Mouse (Mus musculus): ENCODE results near the gene Olig2. TPM values are rescaled to one million over a fixed set of nuclear protein-coding genes. Genes with fewer than 3 reads are reported as not detected.

The Olig2 gene
- not detected for polyA plus RNA-seq (2017; shearing (Covaris generic))

DNA sequence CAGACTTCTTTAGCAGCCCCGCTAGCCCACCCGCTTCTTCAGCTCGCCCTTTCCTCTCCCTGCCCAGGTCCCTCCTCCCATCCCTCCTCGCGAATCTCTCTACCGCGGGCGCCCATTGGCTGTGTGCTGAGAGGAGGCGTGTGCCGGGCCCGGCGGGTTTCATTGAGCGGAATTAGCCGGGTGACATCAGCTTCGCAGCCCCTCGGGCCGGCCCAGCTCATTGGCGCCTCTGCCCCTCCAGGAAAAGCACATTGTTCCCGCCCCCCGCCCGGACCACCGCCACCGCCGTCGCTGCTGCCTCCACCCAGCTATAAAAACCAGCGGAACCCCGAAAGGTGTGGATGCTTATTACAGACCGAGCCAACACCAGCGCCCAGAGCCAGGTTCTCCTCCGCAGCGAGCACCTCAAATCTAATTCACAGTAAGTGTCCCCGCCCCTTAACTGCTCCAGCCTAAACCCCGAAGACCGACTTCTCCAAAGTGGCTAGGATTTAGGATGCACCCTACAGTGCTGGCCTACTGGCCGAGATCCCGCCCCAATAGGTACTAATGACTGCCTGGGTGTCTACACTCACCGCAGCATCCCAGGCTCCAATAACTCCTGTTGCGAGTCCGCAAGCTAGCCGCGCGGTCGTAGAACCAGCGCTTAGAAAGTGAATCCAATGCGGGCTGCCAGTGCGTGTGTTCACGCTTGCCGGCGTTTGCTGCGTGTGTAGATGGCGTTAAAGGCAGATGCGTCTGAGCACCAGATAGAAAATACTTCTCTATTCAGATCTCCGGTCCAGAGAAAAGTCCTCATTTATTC lies at the start of gene Olig2:
Olig2 (plus strand) TSS at position 225 of the 805 bp plus-strand sequence.
- no peak for ATAC-seq

DNA sequence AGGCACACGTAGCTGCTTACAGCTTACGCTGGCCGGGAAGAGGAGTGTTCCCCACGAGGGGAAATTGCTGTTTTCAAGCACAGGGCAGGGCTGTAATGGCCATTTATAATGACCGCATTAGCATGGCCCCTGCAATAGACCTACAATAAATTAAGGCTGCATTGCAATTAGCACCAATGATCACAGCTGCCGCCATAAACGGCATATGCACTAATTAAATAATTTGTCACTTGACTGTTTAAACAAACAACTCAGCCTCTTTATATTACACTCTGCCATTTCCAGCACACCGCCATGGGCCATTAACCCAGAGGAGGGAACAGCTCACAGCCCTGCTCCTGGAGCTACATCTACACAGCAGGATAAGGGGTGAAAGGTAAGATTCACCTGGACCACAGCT lies 49.4 kb upstream of the Olig2 start:
- ATAC-seq = no peak

DNA sequence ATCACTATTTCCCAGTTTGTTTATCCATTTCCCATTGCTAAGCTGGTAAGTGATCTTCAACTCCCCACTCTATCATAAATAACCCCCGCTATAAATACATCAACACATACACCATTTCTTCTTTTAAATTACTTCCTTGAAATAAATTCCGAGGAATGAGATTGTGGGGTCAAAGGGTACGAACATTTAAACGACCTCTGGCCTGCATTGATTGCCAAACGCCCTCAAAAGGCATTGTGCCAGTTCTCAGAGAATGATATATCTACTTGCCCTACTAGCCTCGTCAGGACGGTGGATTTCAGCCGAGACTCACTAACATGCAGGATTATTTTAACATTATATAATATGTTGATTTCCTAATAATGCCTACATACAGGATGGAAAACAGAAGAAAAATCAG lies 38.2 kb upstream of the Olig2 start:
- ATAC-seq = no peak

DNA sequence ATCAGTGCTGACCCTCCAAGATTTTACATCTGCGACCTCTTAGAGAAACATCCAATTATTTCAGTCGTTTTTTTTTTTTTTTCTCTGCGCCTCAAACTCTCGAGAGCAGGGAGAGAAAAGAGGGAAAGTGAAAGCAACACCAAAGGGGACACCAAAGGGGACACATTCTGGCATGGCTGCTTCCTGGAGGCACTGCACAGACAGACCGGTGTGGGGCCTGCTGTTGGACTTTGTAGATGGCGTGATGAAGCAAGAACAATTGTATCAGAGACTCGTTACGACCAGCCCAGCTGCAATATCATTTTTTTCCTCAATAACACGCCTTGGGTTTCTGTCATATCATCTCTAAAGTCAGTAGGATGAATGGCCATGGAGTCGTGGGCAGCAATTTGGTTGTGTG lies 37.6 kb upstream of the Olig2 start:
- no peak for ATAC-seq

DNA sequence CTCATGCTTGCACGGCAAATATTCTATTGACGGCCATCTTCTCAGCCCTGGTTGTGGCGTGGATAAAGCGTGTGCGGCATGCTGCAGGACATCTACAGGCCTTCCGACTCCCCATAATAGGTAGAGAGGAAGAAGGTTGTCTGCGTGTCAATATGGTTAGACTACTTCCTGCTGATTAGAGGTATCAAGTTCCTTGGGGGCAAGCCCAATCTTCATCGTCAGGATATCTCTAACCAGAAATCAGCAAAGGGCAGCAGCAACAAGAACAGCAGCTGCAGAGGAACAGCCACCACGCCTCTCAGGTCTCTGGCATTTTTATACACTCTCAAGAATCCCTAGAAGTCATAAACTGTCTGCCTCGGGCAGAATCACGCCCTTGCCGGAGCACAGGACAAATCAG lies 37.0 kb upstream of the Olig2 start:
- ATAC-seq = no peak

DNA sequence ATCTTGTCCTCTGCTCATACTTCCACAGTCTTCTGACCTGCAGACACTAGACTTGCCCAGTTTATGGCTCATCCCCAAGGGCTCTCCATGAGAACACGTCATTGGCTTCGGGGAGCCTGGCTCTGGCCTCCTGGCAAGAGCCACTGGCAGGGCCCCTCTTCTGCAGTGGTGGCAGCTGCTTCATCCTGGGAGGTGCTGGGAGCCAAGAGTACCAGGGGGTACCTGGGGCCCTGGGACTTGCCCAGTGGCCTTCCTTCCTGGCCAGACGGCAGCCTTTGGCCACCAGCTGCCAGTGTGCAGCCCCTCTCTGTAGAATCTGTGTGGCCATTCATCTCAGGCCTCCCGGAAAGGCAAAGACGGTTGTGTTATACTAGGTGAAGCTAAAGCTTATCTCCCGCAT lies 34.0 kb upstream of the Olig2 start:
- no peak for ATAC-seq

DNA sequence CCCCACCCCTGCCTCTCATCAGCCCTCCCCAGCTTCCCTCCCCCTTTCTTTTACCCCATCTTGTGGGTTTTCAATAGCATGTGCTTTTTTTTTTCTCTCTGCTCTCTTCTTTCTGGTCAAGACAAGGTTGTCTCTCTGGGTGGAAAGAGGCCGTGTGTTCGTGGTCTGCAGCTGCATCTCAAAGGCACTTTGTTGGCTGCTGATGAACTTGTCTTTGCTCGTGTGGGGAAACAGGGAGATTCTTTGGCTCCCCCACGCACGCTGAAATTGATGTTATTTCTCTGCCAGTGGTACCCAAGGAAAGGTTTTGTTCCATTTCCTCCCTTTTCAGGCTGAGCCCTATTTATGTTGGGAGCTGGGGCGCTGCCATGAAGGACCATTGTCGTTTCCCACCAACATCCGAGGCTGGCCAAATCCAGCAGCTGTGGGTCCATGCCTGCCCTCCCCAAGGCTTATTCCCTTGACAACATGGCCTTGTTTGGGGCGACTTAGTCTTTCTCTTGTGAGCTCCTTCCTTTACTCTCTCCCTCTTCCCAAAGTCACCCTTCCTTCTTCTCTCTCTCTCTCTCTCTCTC lies 33.5 kb upstream of the Olig2 start:
- no peak for ATAC-seq

DNA sequence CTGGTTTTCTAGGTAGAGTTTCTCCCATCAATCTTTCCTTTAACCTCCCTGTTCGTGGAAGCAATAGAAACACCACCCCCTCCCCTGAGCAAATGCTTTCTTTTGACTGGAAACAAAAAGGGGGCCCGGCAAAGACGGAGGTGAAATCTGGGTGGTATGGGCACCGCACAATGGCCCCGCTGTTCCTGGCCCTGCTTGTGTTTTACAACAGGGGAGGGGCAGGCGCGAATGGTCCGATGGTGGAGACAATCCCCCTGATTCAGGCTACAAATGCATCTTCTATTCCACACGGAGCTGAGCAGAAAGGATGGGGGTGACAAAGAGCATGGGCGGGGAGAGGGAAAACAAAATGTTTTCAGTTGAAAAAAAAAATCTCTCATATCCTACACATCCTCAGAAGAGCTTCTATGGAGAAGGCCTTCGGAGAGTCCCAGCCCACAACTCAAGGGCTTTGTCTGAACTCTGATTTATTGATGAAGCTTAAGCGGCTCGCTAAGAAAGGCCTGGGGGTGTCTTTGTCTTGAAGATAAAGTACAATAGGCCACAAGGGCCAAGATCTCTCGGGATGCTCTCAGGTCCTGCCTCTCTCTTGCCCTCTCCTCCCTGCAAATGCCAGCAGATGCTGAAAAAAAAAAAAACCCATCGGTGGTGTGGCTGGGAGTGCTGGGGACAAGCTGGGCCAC lies 32.4 kb upstream of the Olig2 start:
- no peak for ATAC-seq

DNA sequence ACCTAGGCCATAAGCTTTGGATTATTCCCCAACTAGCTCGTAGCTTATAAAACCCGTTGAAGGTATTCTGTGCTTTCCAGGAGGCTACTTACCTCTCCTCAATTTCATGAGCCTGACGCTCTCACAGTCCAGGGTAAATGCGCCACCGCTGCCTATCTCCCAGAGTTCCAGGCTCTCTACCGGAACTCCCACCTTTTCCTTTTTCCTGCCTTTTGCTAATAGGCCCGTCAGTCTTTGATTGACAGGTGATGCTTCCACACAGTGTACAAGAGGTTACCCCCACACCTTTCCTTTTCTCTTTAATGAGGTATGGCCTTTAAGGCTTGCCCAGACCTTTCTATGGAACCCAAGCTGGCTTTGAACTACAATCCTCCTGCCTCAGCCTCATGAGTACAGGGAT lies 25.4 kb upstream of the Olig2 start:
- no peak for ATAC-seq

DNA sequence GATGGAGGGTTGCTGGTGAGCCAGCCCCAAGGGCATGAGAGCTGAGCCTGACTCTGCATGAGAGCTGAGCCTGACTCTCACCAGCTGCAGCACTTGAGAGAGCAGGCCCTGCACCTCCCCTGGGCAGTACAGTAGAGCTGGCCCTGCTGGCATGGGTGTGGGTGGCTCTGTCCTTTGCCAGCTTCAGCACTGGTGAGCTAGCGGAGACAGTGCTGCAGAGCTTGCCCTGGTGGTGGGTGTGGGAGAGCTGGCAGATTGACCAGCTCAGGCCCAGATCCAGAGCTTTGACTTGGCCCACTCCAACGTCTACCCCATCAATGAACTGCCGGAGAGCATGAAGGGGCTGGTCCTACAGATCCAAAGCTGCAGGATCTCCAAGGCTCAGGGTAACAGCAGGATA lies 22.3 kb upstream of the Olig2 start:
- ATAC-seq = no peak

DNA sequence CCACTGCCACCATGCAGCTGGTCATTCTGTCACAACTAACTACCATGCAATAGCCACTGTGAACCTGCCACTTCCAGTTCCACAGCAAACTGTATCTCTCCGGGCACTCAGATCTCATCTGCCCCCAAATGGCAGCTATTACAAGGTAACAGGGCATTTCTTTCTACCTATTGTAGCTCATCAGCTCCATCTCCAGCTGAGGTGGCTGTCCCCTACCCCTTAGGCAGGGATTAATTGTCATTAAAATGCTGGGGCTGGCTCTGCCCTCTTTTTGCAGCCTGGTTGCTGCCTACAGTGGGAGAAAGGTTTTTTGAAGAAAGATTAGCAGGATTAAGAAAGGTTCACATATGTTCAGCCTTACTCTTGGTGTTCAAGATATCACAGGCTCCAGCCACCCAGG lies 18.9 kb upstream of the Olig2 start:
- ATAC-seq = no peak

DNA sequence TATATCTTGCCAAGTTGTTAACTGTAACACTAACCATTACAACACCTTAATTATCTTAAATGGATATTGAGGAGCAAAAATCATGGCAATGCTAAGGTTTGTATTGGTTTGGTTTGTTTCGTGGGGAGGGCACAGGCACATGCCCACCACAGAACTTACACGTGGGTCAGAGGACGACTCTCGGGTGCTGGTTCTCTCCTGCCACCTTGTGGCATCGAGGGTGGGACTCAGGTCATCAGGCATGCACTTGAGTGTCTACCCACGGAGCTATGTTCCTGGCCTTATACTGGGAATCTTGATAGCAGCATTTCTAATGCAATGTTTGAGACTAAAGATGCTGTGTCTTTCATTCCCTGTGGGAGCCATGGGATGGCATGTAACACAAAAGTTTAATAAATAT lies 8.2 kb upstream of the Olig2 start:
- ATAC-seq = no peak

DNA sequence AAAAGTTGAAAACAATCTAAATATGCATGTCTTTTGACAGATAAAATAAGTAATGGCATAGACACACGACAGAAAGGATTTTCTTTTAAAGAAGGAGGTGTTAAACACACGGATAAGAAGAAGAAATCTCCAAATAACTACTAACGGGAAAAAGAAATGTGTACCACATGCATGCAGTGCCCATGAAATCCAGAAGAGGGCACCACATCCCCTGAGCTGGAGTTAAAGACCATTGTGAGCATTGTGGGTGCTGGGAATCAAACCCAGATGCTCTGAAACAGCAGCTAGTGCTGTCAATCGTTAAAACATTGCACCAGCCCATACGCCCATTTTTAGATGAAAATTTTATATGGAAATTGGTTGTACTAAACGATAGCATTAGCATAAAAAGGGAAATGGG lies 7.3 kb upstream of the Olig2 start:
- ATAC-seq = no peak

DNA sequence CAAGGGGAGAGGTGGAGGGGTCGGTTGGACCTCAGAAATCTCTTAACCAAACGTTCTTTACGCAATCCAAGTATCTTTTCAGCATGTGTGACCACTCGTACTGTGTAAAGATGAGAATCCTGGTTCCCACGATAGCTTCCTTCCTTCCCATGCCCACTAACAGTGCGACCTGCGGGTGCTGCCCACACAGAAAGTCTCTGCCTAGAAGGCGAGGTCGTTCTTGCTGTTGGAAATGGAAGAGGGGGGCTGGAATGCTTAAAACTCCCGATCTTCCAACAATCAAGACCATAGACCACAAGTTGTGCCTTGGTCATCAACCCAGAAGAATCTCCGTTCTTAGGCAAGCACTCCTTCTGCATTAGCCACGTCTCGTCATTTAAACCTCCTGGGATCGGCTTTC lies 6.0 kb upstream of the Olig2 start:
- no peak for ATAC-seq

DNA sequence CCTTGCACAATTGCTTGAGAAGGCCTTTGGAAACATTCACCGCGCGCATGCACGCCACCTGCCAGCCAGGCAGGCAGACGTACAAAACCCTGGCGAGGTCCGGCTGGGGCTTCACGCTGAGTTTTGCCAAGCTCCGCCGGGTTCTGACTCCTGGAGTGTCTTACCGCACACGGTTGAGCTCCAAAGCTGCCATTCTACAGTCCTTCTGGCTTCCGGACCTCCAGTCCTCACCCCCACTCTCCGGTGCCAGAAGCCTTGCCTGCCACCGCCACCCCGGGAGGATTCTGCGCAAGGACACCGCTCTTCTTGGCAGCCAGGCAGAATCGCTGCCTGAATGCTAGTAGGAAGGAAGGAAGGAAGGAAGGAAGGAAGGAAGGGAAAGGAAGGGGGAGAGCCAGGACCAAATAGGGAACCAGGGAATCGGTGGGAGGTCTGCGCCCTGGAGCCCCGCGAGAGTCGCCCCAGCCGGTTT lies 3.0 kb upstream of the Olig2 start:
- ATAC-seq = no peak

DNA sequence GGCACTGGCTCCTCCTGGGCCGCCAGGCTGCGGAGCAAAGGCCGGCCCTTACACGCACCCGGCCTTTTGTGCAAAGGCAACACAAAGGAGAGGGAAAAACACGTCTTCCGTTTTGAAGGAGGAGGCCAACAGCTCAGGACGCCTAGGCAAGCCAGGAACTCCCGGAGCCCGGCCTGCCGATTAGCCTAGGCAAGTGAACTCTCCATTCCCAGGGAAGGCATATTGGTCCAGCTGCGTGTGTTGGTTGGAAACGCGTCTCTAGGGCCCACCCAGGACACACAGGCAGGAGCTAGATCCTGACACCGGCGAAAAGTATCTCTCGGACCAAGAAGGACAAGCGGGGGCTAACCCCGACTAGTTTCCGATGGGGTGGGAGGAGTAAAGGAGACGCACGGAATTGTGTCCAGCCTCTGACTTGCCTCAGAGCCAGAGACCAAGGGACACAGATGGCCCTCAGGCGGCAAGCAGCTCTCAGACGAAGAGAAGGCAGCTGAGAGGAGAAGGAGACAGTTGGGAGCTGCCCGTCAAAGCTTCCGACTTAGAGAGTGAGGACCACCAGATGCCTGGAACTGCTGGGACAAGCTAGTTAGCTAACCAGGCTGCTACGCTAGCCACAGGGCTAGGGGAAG lies 2.5 kb upstream of the Olig2 start:
- ATAC-seq = no peak

DNA sequence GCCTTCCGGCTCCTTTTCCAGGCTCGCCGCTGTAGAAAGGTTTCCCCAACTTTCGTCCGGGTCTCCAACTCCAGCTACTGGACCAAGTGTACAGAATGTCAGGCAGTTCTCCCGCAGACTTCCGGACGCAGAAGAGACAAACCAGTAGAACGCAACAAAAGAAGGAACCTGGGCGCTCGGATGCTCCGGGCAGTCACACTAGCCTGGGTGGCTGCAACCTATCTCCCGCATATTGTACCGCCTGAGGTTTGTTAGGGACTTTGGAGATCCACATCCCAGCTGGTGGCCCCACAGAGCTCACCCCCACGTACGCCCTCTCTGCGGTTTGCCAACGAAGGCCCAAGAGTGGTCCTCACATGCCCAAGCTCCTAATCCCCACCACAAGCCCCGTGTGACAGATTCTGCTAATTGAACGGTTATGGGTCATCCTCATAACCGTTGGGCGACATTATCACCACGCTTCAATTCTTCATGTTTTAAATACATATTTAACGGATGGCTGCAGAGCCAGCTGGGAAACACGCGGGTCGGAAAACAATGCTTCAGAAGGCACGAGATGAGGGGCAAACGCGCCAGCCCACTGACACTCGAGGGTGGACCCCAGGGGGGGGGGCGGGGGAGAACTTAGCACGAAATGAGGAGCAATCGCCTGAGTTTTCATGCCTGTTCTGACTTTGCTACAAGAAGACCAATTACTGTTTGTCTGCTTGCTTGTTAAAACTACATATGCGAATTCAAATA lies 1.8 kb upstream of the Olig2 start:
- no peak for ATAC-seq

DNA sequence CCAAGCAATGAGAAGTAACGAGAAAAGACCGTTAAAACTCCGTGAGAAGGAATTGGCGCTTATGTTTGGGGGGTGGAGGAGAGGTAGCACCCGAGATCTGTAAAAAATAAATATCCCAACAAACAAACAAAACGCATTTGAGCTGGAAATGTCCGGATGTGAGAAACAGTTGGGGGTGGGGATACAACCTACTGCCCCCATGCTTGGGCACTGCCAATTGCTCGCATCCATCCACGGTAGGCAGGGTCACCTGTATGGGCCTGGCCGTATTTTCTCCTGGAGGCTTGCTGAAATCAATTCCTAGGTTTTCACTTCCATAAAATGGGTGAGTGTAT lies 1.2 kb upstream of the Olig2 start:
- ATAC-seq = no peak

DNA sequence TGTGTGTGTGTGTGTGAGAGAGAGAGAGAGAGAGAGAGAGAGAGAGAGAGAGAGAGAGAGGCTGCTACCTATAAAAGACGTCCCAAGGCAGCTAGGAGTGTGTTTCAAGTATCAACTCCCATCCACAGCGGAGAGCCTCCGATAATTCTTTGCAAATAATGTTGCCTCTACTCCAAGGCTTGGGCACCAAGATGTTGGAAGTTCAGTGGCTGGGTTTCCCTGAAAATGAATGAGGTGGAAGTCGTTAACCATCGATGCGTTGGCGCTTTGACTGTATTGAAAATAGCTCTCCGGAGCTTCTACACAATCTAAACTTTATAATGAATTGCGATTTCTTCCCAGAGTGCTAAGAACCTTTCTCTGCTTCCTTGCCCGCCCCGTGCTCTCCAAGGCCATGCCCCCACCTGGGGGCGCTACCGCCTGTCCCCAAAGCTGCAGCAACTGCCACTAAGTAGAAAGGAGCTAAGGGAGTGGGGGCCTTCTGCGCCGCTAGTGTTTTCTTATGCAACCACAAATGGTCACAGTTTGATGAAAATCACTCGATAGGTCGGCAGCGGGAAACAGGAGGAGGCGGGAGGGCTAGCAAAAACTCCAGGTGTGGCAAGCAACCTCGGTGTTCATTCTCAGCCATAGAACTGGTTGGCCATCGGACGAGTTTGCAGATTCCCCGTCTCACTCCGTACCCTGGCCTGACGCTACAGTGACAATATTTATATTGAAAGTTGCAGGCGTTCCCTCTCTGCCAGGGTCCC lies 600 bp upstream of the Olig2 start:
- ATAC-seq = no peak

DNA sequence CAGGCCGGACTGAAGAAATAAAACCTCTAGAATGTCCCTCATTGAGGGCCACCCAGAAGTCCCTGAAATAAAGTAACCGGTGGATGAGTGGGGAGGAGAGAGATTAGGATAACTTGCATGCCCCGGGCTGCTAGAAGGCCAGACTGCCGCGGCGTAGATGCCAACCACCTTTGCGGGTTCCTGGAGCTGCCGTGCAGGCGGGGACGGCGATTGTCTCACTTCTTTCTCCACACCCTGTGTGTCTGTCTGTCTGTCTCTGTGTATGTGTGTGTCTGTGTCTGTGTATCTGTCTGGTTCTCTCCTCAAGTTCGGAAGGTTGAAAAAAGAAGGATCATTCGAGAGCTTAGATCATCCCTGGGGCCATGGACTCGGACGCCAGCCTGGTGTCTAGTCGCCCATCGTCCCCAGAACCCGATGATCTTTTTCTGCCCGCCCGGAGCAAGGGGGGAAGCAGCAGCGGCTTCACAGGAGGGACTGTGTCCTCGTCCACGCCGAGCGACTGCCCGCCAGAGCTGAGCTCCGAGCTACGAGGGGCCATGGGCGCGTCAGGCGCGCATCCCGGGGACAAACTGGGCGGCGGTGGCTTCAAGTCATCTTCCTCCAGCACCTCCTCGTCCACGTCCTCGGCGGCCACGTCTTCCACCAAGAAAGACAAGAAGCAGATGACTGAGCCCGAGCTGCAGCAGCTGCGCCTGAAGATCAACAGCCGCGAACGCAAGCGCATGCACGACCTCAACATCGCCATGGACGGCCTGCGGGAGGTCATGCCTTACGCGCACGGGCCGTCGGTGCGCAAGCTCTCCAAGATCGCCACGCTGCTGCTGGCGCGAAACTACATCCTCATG lies 1.0 kb downstream of the Olig2 start:
- ATAC-seq = no peak
